Mouse (Mus musculus): ENCODE measurements around the gene Dlst.

DNA sequence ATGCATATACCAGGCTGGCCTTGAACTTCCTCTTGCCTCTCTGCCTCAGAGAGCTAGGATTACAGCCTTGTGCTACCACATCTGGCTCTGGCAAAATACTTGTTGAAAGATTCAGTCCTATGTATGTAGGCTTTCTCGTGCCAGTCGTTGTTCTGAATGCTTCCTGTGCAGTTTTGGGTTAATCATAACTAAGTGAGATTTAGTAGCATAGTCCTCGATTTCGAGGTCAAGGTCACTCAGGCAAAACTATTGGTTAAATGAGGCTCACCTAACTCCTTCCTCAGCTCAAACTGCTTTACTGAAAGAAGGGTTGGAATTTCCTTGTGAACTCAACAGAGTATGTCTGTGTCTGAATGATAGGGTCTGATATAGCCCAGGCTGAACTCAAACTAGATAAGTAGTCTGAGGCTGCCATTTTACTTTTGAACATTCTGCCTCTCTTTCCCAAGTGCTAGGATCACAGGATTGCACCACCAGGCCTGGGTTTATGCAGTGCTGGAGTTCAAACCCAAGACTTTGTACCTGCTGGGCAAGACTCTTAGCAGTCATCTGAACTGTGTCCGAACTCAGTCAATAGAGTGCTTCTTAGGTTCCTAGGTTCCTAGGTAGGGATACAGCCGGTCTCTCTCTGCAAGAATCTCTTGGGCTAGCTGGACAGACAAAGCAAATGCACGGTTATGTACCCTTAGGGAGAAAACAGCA lies 2.1 kb downstream of the Dlst start:
- TF ChIP-seq FOSL1 (IDR thresholded peaks at IDR 0.05; ENCODE audit: insufficient read depth, low read length, poor library complexity, severe bottlenecking) (no peak), CTCF (IDR thresholded peaks at IDR 0.05; ENCODE audit: control insufficient read depth, insufficient read depth, insufficient read length) (no peak)

All from C2C12 (cell line).